Mouse (Mus musculus) limb, embryonic 11.5 days (tissue): ENCODE results near the gene Cavin4. TPM values are rescaled to one million over a fixed set of nuclear protein-coding genes. Genes with fewer than 3 reads are reported as not detected.

ENCODE experiments used
- ATAC-seq: fragments of 200-750 bp; cut with Nextera tagmentation; 2 replicates; pipeline ENCODE4 v1.8.0; 2017; ENCODE audit warnings: low read depth; ENCODE audit not compliant: insufficient number of reproducible peaks, low FRiP score, low TSS enrichment
- DNase-seq: peaks from one replicate; pipeline ENCODE4 v3.0.0-alpha.2; 2015; ENCODE audit warnings: low spot score
- H3K27ac ChIP-seq: fragments of 300-500 bp; sonication (generic); replicated peaks from 2 replicates; pipeline ENCODE4 v1.5.1; 2014; ENCODE audit warnings: low read depth, mild to moderate bottlenecking, low read length
- H3K27me3 ChIP-seq: fragments of 300-500 bp; sonication (generic); 2 replicates; pipeline ENCODE4 v1.6.1; 2014; ENCODE audit warnings: mild to moderate bottlenecking, low read length, mixed read lengths; ENCODE audit not compliant: control insufficient read depth, insufficient read depth
- H3K36me3 ChIP-seq: fragments of 300-500 bp; sonication (generic); 2 replicates; pipeline ENCODE4 v1.6.1; 2014; ENCODE audit warnings: mild to moderate bottlenecking, low read length, moderate library complexity, mixed read lengths; ENCODE audit not compliant: control insufficient read depth, insufficient read depth
- H3K4me1 ChIP-seq: fragments of 300-500 bp; sonication (generic); 2 replicates; pipeline ENCODE4 v1.6.1; 2014; ENCODE audit warnings: low read length, mixed read lengths; ENCODE audit not compliant: control insufficient read depth, insufficient read depth
- H3K4me2 ChIP-seq: fragments of 300-500 bp; sonication (generic); 2 replicates; pipeline ENCODE4 v1.6.1; 2014; ENCODE audit warnings: low read depth, mild to moderate bottlenecking, moderate library complexity; ENCODE audit not compliant: severe bottlenecking
- H3K4me3 ChIP-seq: fragments of 300-500 bp; sonication (generic); 2 replicates; pipeline ENCODE4 v1.5.1; 2014; ENCODE audit warnings: low read depth, low read length
- H3K9ac ChIP-seq: fragments of 300-500 bp; sonication (generic); 2 replicates; pipeline ENCODE4 v1.6.1; 2014; ENCODE audit warnings: mild to moderate bottlenecking, low read length
- H3K9me3 ChIP-seq: fragments of 300-500 bp; sonication (generic); 2 replicates; pipeline ENCODE4 v1.6.1; 2016; ENCODE audit warnings: low read length; ENCODE audit not compliant: control insufficient read depth
- WGBS: fragments of 180-500 bp; shearing (Covaris S2); extraction: QIAGEN DNeasy Blood & Tissue Kit; methylation state at CpG from one replicate; pipeline ENCODE4 v1.1.7; 2014; 5-methylcytosine and 5-hydroxymethylcytosine counted together
- polyA plus RNA-seq: library from polyadenylated mRNA; unstranded; fragments of >200 nt; fragmentation: Nextera tagmentation; extraction: Ambion mirVana; gene quantifications from 2 replicates; pipeline ENCODE4 v1.2.1, GENCODE M21; 2014

Gene Cavin4
- polyA plus RNA-seq, 1 experiment from 2014 or later: 1.7 TPM

DNA sequence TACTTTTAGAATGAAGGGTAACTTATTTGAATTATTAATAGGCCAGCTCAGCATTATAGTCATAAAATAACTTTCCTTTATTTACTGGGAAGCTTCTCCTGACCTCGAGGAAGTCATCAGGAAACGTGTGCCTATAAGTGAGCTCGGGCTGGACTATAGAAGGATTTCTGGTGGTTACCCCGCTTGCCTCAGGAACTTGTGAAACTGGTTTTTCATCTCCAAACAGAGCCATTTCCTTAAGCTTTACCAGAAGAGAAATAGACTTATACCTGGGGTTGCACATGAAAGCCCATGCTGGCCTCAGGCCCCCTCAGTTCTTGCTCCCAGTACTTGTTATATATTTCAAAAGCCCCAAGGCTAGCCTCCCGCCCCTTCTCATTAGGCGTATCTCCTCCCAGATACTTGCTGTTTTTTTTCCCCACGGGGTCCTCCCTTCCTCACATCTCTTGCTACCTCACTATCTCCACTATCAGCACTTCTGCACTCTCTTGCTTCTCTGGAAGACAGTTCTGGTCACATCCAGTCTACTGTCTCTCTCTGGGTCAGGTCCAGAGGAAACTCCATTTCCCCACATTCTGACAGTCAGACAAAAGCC is 21.4 kb downstream of the Cavin4 start:
- ATAC-seq (no peak), DNase-seq (peak; percentile 19)
- Histone ChIP-seq H3K36me3 (no peaks in the 10 kb centered on the region), H3K9ac (no peak overlapping the region), H3K4me2 (no peak overlapping the region), H3K4me1 (no peaks in the 10 kb centered on the region), H3K27ac (no peak overlapping the region), H3K27me3 (no peaks in the 10 kb centered on the region), H3K9me3 (no peaks in the 10 kb centered on the region), H3K4me3 (no peak overlapping the region)
- 85% methylated on average over 7 of the region's 7 CpGs for WGBS

DNA sequence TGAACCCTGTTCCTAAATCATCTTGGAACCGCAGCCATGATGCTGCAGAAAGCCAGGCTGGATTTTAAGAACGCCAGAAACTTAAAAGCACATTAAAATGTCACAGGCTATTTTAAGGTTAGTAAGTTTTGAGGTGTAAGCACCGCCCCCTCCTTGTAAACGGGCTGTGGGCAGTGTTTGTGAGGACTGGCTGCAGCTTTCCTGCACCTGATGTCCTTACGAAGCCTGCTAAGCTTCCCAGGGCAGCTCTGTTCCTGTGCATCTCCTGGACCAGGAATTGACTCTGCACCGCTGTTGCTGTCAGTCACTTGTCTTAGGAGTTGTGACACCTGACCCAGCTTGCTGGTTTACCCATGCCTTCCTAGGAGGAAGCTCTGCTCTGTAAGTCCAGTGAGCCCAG is 24.8 kb downstream of the Cavin4 start:
- H3K27me3 ChIP-seq: no peaks in the 10 kb centered on the region
- ATAC-seq: no peak
- H3K36me3 ChIP-seq: no peaks in the 10 kb centered on the region
- H3K4me3 ChIP-seq: no peak overlapping the region
- peak; percentile 32 for DNase-seq
- no peak overlapping the region for H3K9ac ChIP-seq
- no peaks in the 10 kb centered on the region for H3K4me1 ChIP-seq
- H3K4me2 ChIP-seq: no peak overlapping the region
- H3K27ac ChIP-seq: no peak overlapping the region
- WGBS: 36% methylated on average over 6 of the region's 6 CpGs
- H3K9me3 ChIP-seq: no peaks in the 10 kb centered on the region

DNA sequence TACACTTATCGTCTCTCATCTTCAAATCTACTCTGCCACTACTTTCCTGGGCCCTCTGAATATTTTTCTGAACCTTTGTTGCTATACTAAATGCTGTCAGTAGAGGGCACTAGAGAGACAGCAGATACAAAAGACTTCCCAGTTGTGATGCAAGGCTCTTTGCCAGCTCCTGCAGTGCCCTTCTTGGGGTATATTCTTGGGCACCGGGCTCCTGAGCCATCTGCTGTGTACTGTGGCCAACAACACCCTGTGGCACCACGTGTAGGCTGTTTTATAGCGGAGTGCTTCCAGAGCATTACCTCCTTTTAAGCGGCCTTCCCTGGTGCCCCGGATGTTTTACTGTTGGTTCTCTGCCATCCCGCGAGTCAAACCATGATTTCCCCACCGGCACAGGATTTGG is 27.3 kb downstream of the Cavin4 start:
- H3K4me1 ChIP-seq: no peaks in the 10 kb centered on the region
- no peak overlapping the region for H3K9ac ChIP-seq
- no peak for ATAC-seq

DNA sequence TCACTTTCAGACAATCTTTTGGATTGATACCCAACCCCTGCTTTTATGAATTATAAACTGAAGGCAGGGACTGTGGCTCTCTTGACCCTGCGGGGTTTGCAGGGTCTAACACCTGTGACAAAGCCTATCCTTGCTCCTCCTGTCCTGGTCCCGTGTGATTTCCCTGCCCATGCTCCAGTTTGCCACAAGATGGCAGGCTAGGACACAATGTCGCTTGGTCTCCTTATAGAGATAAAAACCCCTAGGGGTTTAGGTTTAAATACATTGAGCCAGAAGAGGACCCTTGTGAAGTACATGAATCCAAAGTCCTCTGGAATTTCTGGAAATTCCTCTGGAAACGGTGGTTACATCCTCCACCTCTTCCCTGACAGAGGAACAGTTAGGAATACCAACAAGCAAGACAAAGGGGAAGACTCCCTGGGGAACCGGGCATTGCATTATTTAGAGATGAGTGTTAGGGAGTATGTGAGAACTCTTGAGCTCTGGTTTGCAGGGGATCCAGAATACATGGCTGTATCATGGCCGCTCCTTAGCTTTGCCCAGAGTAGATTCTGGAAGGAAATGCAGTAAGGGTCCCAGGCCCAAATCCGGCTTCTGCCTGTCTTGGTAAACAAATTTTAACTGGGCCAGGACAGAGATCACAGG is 28.6 kb downstream of the Cavin4 start:
- Histone ChIP-seq H3K4me2 (no peak overlapping the region), H3K27ac (no peak overlapping the region), H3K36me3 (no peaks in the 10 kb centered on the region), H3K4me3 (no peak overlapping the region), H3K9me3 (no peaks in the 10 kb centered on the region), H3K9ac (no peak overlapping the region), H3K4me1 (no peaks in the 10 kb centered on the region), H3K27me3 (no peaks in the 10 kb centered on the region)
- WGBS: 42% methylated on average over 7 of the region's 7 CpGs
- DNase-seq: peak; percentile 75
- no peak; the same call in 1 of the 2 replicates for ATAC-seq

More for the DNA sequence above, 27.3 kb downstream of the Cavin4 start:
- no peaks in the 10 kb centered on the region for H3K27me3 ChIP-seq
- no peak overlapping the region for H3K4me2 ChIP-seq
- no peaks in the 10 kb centered on the region for H3K36me3 ChIP-seq
- 89% methylated on average over 9 of the region's 9 CpGs for WGBS
- H3K9me3 ChIP-seq: no peaks in the 10 kb centered on the region
- no peak for DNase-seq
- no peak overlapping the region for H3K27ac ChIP-seq
- H3K4me3 ChIP-seq: no peak overlapping the region

DNA sequence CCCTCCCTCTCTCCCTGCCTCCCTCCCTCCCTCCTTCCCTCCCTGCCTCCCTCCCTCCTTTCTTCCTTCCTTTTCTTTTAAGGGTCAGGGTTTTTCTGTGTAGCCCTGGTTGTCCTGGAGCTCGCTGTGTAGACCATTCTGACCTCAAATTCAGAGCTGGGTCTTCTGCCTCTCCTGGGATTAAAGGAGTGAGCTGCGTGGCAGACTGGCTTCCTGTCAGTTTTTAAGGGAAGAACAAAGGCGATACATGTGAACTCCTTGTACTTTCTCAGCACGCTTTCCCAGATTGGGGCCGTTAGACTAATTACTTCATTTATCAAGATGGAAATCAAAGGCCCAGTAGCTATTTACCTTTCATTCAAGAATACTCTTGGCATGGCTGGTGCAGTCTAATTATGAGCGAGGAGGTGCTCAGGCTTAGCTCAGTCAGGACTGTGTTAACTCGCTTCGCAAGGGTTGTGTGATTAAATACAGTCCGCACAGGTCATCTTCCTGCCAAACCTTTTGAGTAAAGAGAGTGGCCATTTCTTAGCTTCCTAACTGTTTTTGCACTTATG is 29.5 kb downstream of the Cavin4 start:
- Histone ChIP-seq H3K27me3 (no peaks in the 10 kb centered on the region), H3K27ac (no peak overlapping the region), H3K4me1 (no peaks in the 10 kb centered on the region), H3K36me3 (no peaks in the 10 kb centered on the region), H3K4me2 (no peak overlapping the region), H3K4me3 (no peak overlapping the region), H3K9me3 (no peaks in the 10 kb centered on the region), H3K9ac (no peak overlapping the region)
- ATAC-seq (no peak), DNase-seq (no peak)
- 27% methylated on average over 9 of the region's 9 CpGs for WGBS

DNA sequence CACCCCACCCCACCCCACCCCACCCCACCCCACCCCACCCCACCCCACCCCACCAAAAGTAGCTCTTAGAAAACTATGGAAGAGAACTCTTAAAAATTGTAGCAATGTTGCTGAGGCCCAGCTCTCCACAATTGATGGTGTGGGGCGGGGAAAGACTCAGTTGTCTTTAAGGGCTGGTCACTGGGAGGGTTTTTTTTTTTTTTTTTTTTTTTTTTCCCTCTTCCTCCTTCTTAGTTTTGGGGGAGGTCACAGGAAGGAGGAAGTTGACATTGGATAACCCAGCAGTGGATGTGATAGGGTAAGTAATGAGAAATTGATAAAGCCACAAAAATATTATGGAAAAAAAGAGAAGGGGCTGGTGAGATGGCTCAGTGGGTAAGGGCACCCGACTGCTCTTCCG is 33.4 kb downstream of the Cavin4 start:
- no peaks in the 10 kb centered on the region for H3K27me3 ChIP-seq
- H3K9me3 ChIP-seq: no peaks in the 10 kb centered on the region
- H3K9ac ChIP-seq: no peak overlapping the region
- ATAC-seq (no peak), DNase-seq (no peak)
- H3K4me1 ChIP-seq: no peaks in the 10 kb centered on the region
- no peak overlapping the region for H3K4me3 ChIP-seq
- H3K4me2 ChIP-seq: no peak overlapping the region
- no peak overlapping the region for H3K27ac ChIP-seq
- WGBS: 95% methylated on average over 3 of the region's 3 CpGs
- H3K36me3 ChIP-seq: no peaks in the 10 kb centered on the region

DNA sequence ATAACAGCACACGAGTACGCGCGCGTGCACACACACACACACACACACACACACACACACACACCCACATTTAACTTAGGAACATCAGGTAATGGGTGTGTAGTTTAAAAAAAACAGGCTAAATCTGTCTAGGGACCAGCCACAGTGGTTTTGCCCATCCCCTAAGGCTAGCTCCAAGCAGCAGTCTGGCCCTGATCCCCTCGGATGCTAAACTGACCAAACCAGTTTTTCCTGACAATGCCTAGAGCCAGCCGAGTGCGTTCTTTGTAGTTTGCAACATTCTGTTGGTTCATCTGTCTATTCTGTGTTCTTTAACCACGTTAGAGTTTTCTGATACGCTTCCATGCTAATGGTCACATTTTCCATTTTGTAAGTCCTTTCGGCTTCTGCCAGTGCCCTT is 34.0 kb downstream of the Cavin4 start:
- Histone ChIP-seq H3K4me3 (no peak overlapping the region), H3K27ac (no peak overlapping the region), H3K36me3 (no peaks in the 10 kb centered on the region), H3K27me3 (no peaks in the 10 kb centered on the region), H3K4me2 (no peak overlapping the region), H3K9ac (no peak overlapping the region), H3K9me3 (no peaks in the 10 kb centered on the region), H3K4me1 (no peaks in the 10 kb centered on the region)
- 61% methylated on average over 11 of the region's 11 CpGs for WGBS
- no peak for DNase-seq
- ATAC-seq: no peak

DNA sequence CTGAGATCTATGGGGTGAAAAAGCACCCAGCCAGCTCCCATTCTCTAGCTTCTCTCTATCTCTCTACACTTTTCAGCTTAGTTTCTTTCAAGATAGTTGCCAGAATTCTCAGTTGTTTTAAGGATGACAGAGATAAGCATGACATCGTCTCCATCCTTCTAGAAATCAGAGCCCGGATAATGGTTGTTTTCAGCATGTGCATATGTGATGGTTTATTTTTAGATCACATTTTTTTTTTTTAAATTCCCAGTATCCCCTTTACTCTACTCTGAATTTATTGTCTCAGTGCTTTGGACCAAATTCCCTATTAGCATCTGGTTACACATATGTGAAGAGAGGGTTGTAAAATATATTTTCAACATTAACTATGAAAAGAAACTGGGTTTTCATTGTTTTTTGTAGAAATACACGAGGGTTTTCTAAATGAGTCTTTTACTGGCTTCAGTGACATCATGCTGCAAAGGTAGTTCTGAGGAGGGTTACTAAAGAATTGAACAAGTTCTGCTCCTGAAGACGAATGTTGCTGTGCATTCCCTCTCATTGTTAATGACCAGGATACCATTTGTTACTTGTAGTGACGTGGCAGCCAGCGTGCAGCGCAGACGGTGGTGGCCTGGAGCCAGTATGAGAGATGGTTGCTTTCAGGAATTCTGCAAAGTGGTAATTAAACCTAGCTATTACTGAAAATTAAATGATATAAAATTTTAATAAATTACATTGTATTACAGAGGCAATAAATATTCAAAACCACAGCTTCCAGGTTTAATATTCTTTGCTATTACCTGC is 52.7 kb downstream of the Cavin4 start:
- Histone ChIP-seq H3K27me3 (no peaks in the 10 kb centered on the region), H3K4me1 (no peaks in the 10 kb centered on the region), H3K9me3 (no peaks in the 10 kb centered on the region), H3K4me2 (no peak overlapping the region), H3K4me3 (no peak overlapping the region), H3K9ac (no peak overlapping the region), H3K27ac (no peak overlapping the region), H3K36me3 (no peaks in the 10 kb centered on the region)
- 62% methylated on average over 8 of the region's 8 CpGs for WGBS
- DNase-seq (no peak), ATAC-seq (no peak)
